8 mouse cellular contexts compared by ENCODE assay signal in genomic region chr12:102181799-102182357, GRCm38 (mm10). TPM values are rescaled to one million over a fixed set of nuclear protein-coding genes. Genes with fewer than 3 reads are reported as not detected.
A peak's percentile ranks its signal among the peaks of the same experiment; 100 is the strongest.
DNase-seq lines count a peak whose midpoint lies in the region; ATAC-seq and TF ChIP-seq lines count a peak whose summit lies in the region.

No protein-coding gene starts in this region.

- no peak for TF ChIP-seq EP300 in stomach, postnatal 0 days (optimal IDR thresholded peaks at IDR 0.05)

- H3K9me3 ChIP-seq in midbrain, embryonic 11.5 days (ENCODE audit: control insufficient read depth, low read length) = no peaks in the 10 kb centered on the region
- H3K9me3 ChIP-seq in stomach, postnatal 0 days (ENCODE audit: control insufficient read depth, low read length) = no peaks in the 10 kb centered on the region

- peak; percentile 58 for ATAC-seq in midbrain, embryonic 11.5 days (ENCODE audit: low FRiP score)
- peak; percentile 63; the same call in 1 of the 2 replicates for ATAC-seq in stomach, postnatal 0 days (ENCODE audit: low FRiP score, low TSS enrichment)

- no peaks in the 10 kb centered on the region for H3K27me3 ChIP-seq in midbrain, embryonic 11.5 days (ENCODE audit: control insufficient read depth, insufficient read depth, low read length)
- H3K27me3 ChIP-seq in stomach, postnatal 0 days (ENCODE audit: control insufficient read depth, insufficient read depth, low read length) = no peaks in the 10 kb centered on the region

- intact Hi-C loops in heart, postnatal 25 days (cut with DNase I) = loop anchor here (5.0 kb wide), 2 partner anchors 175 to 200 kb away; no protein-coding TSS in a partner anchor
- intact Hi-C loops in heart, postnatal 10 days (cut with DNase I) = loop anchor here (5.0 kb wide), 3 partner anchors 175 to 200 kb away; no protein-coding TSS in a partner anchor

- WGBS in large intestine, adult 2 months = 51% methylated on average over 5 of the region's 5 CpGs
- 42% methylated on average over 5 of the region's 5 CpGs for WGBS in midbrain, embryonic 11.5 days
- 41% methylated on average over 5 of the region's 5 CpGs for WGBS in stomach, postnatal 0 days

- no peak overlapping the region for H3K27ac ChIP-seq in midbrain, embryonic 11.5 days (ENCODE audit: low read depth, low read length)
- no peak overlapping the region for H3K27ac ChIP-seq in stomach, postnatal 0 days (replicated peaks)

- peak; percentile 34 to 80 for DNase-seq in heart, adult 18-20 months
- DNase-seq in heart, postnatal 25 days (ENCODE audit: low spot score) = no peak
- peak; percentile 20 for DNase-seq in T-cell, adult 2 months (ENCODE audit: low spot score)
- DNase-seq in embryo, embryonic 10 days (ENCODE audit: low spot score) = peak; percentile 80
- peak; percentile 54 to 83 for DNase-seq in heart, postnatal 10 days
- DNase-seq in large intestine, adult 2 months (ENCODE audit: low read depth, low spot score) = peak; percentile 18
- DNase-seq in midbrain, embryonic 11.5 days (ENCODE audit: low spot score, missing footprints) = peak; percentile 98
- DNase-seq in stomach, postnatal 0 days (ENCODE audit: low spot score) = peak; percentile 64

- no peaks in the 10 kb centered on the region; the same call in 1 of the 2 replicates for H3K4me1 ChIP-seq in midbrain, embryonic 11.5 days (ENCODE audit: control insufficient read depth, insufficient read depth, low read length)
- no peaks in the 10 kb centered on the region for H3K4me1 ChIP-seq in stomach, postnatal 0 days (replicated peaks; ENCODE audit: control insufficient read depth, insufficient read depth)

- H3K9ac ChIP-seq in midbrain, embryonic 11.5 days (ENCODE audit: low read length) = no peak overlapping the region
- H3K9ac ChIP-seq in stomach, postnatal 0 days (ENCODE audit: low read length) = no peak overlapping the region

- no peak overlapping the region for H3K4me3 ChIP-seq in midbrain, embryonic 11.5 days (ENCODE audit: low read depth, low read length)
- H3K4me3 ChIP-seq in stomach, postnatal 0 days (ENCODE audit: low read depth, low read length) = no peak overlapping the region

- TF ChIP-seq CTCF in stomach, postnatal 0 days (IDR thresholded peaks at IDR 0.05; ENCODE audit: low read depth) = peak; percentile 83

- H3K4me2 ChIP-seq in midbrain, embryonic 11.5 days = no peak overlapping the region
- no peak overlapping the region for H3K4me2 ChIP-seq in stomach, postnatal 0 days (replicated peaks; ENCODE audit: low read depth)

- no peaks in the 10 kb centered on the region for H3K36me3 ChIP-seq in midbrain, embryonic 11.5 days (ENCODE audit: control insufficient read depth, insufficient read depth, low read length)
- H3K36me3 ChIP-seq in stomach, postnatal 0 days (ENCODE audit: control insufficient read depth, insufficient read depth, low read length) = no peaks in the 10 kb centered on the region

RNA-seq across cellular contexts. Expression of gene Slc24a4, which starts 53.3 kb away (rescaled TPM):
- under 1 TPM; 0.37 to 0.80 TPM for total RNA-seq in heart, adult 18-20 months (2021)
- total RNA-seq in heart, postnatal 25 days (2021) = 1 to 10 TPM; 1.5 to 2.2 TPM
- 1 to 10 TPM in 1 of 2 experiments, under 1 TPM in 1; 0.84 to 2.0 TPM for total RNA-seq in heart, postnatal 10 days (2021)
- polyA plus RNA-seq in large intestine, adult 2 months (2012; rRNA removed) = 0.05 and 0.07 TPM in 2 replicates
- 0.19 and 0.26 TPM in 2 replicates for polyA plus RNA-seq in midbrain, embryonic 11.5 days (2014; fragmentation: Nextera tagmentation; extraction: Ambion mirVana)
- polyA plus RNA-seq in stomach, postnatal 0 days (2015; fragmentation: Nextera tagmentation; extraction: Ambion mirVana) = 0.28 and 0.30 TPM in 2 replicates
